Mouse (Mus musculus): ENCODE results near the gene Helz2. TPM values are rescaled to one million over a fixed set of nuclear protein-coding genes. Genes with fewer than 3 reads are reported as not detected.

The Helz2 gene
- polyA plus RNA-seq, 1 experiment, result 1.4 TPM

DNA sequence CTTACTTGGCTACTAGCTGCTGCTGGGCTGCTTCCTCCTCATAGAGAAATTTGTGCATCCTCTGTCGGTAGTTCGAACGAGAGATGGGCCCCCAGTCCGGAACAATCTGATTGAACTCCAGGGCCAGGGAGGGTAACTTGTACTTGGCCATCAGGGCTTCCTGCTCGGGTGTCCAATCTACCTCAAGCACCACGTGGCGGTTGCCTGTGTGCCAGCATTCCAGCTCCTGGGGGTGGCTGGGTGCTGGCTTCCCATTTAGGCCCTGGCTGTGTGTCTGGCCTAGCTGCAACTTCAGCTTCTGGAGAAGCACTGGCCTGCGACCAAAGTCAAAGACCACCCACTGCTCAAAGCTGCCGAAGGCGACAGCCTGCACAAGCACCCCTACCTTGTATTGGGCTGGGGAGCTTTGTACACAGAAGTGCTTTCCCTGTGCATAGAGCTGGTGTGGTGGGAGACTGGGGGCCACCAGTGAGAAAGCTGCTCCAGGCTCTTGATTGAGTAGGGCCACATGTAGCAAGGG, 3.7 kb downstream of the Helz2 start:
- Histone ChIP-seq H3K36me3 (ENCODE audit: control insufficient read depth, insufficient read depth, low read length) (no peaks in the 10 kb centered on the region), H3K4me1 (ENCODE audit: control insufficient read depth, insufficient read depth, low read length) (no peaks in the 10 kb centered on the region), H3K27me3 (ENCODE audit: control insufficient read depth, insufficient read depth, low read length) (no peaks in the 10 kb centered on the region), H3K27ac (ENCODE audit: control insufficient read depth, insufficient read depth, low read depth, low read length) (no peak overlapping the region), H3K4me3 (ENCODE audit: control insufficient read depth, low read depth, low read length) (no peak overlapping the region)
- TF ChIP-seq CTCF (IDR thresholded peaks at IDR 0.05; ENCODE audit: control insufficient read depth, insufficient read depth, insufficient replicate concordance, low read depth, low read length), result no peak
- no peak for TF ChIP-seq POLR2A (IDR thresholded peaks at IDR 0.05; ENCODE audit: control insufficient read depth, low read depth, low read length)

- TF ChIP-seq POLR2A (IDR thresholded peaks at IDR 0.05; ENCODE audit: control insufficient read depth, low read depth, low read length) (no peak), CTCF (IDR thresholded peaks at IDR 0.05; ENCODE audit: control insufficient read depth, insufficient read depth, insufficient replicate concordance, low read depth, low read length) (0 out of 2 replicates have a peak, but pooled peaks have one; percentile 9)
These were observed 4.4 kb downstream of the Helz2 start for GRCm38 (mm10) chr2:181237251-181238014.

GRCm38 (mm10) chr2:181235681-181236566, 5.9 kb downstream of the Helz2 start:
- TF ChIP-seq POLR2A (IDR thresholded peaks at IDR 0.05; ENCODE audit: control insufficient read depth, low read depth, low read length), result no peak
- TF ChIP-seq CTCF (IDR thresholded peaks at IDR 0.05; ENCODE audit: control insufficient read depth, insufficient read depth, insufficient replicate concordance, low read depth, low read length), result no peak

More at GRCm38 (mm10) chr2:181237251-181238014, 4.4 kb downstream of the Helz2 start:
- Histone ChIP-seq H3K4me3 (ENCODE audit: control insufficient read depth, low read depth, low read length) (no peak overlapping the region), H3K27ac (ENCODE audit: control insufficient read depth, insufficient read depth, low read depth, low read length) (no peak overlapping the region), H3K36me3 (ENCODE audit: control insufficient read depth, insufficient read depth, low read length) (no peaks in the 10 kb centered on the region), H3K27me3 (ENCODE audit: control insufficient read depth, insufficient read depth, low read length) (no peaks in the 10 kb centered on the region), H3K4me1 (ENCODE audit: control insufficient read depth, insufficient read depth, low read length) (no peaks in the 10 kb centered on the region)

GRCm38 (mm10) chr2:181234680-181235079, 7.1 kb downstream of the Helz2 start:
- H3K4me3 ChIP-seq (ENCODE audit: control insufficient read depth, low read depth, low read length), result no peak overlapping the region

More at GRCm38 (mm10) chr2:181235681-181236566, 5.9 kb downstream of the Helz2 start:
- H3K4me1 ChIP-seq (ENCODE audit: control insufficient read depth, insufficient read depth, low read length), result peaks cover 1% of the 10 kb centered on the region; the same call in 1 of the 2 replicates
- no peak overlapping the region for H3K4me3 ChIP-seq (ENCODE audit: control insufficient read depth, low read depth, low read length)
- H3K27me3 ChIP-seq (ENCODE audit: control insufficient read depth, insufficient read depth, low read length), result no peaks in the 10 kb centered on the region
- H3K27ac ChIP-seq (ENCODE audit: control insufficient read depth, insufficient read depth, low read depth, low read length), result no peak overlapping the region
- no peaks in the 10 kb centered on the region for H3K36me3 ChIP-seq (ENCODE audit: control insufficient read depth, insufficient read depth, low read length)

DNA sequence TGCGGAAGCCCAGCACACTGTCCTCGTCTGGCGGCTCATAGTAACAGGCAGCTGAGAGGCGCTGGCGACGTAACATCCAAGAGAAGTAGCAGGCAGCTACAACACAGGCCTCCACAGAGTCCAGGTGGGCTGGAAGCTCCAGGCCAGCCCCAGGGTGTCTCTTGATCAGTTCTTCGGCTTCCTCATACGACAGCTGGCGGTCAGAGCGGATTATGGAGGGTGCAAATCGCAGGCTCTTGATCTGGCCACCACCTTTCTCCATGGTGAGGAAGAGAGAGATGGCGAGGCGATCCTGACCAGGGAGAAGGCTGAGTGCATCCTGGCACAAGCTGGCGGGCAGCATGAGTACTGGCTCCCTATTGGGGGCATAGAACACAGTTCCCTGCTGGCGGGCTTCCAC, 8.4 kb downstream of the Helz2 start:
- H3K4me1 ChIP-seq (ENCODE audit: control insufficient read depth, insufficient read depth, low read length), result peaks cover 2% of the 10 kb centered on the region; the same call in 1 of the 2 replicates
- H3K36me3 ChIP-seq (ENCODE audit: control insufficient read depth, insufficient read depth, low read length), result no peaks in the 10 kb centered on the region
- TF ChIP-seq CTCF (IDR thresholded peaks at IDR 0.05; ENCODE audit: control insufficient read depth, insufficient read depth, insufficient replicate concordance, low read depth, low read length) (no peak), POLR2A (IDR thresholded peaks at IDR 0.05; ENCODE audit: control insufficient read depth, low read depth, low read length) (no peak)
- H3K4me3 ChIP-seq (ENCODE audit: control insufficient read depth, low read depth, low read length), result no peak overlapping the region
- no peaks in the 10 kb centered on the region for H3K27me3 ChIP-seq (ENCODE audit: control insufficient read depth, insufficient read depth, low read length)
- H3K27ac ChIP-seq (ENCODE audit: control insufficient read depth, insufficient read depth, low read depth, low read length), result no peak overlapping the region

More at GRCm38 (mm10) chr2:181234680-181235079, 7.1 kb downstream of the Helz2 start:
- Histone ChIP-seq H3K4me1 (ENCODE audit: control insufficient read depth, insufficient read depth, low read length) (peaks cover 2% of the 10 kb centered on the region; the same call in 1 of the 2 replicates), H3K27ac (ENCODE audit: control insufficient read depth, insufficient read depth, low read depth, low read length) (no peak overlapping the region), H3K27me3 (ENCODE audit: control insufficient read depth, insufficient read depth, low read length) (no peaks in the 10 kb centered on the region), H3K36me3 (ENCODE audit: control insufficient read depth, insufficient read depth, low read length) (no peaks in the 10 kb centered on the region)
- TF ChIP-seq CTCF (IDR thresholded peaks at IDR 0.05; ENCODE audit: control insufficient read depth, insufficient read depth, insufficient replicate concordance, low read depth, low read length) (no peak), POLR2A (IDR thresholded peaks at IDR 0.05; ENCODE audit: control insufficient read depth, low read depth, low read length) (no peak)

GRCm38 (mm10) chr2:181231171-181231570, 10.7 kb downstream of the Helz2 start:
- Histone ChIP-seq H3K36me3 (ENCODE audit: control insufficient read depth, insufficient read depth, low read length) (no peaks in the 10 kb centered on the region), H3K27me3 (ENCODE audit: control insufficient read depth, insufficient read depth, low read length) (no peaks in the 10 kb centered on the region), H3K4me1 (ENCODE audit: control insufficient read depth, insufficient read depth, low read length) (peaks cover 2% of the 10 kb centered on the region; the same call in 1 of the 2 replicates), H3K4me3 (ENCODE audit: control insufficient read depth, low read depth, low read length) (no peak overlapping the region), H3K27ac (ENCODE audit: control insufficient read depth, insufficient read depth, low read depth, low read length) (no peak overlapping the region)
- TF ChIP-seq CTCF (IDR thresholded peaks at IDR 0.05; ENCODE audit: control insufficient read depth, insufficient read depth, insufficient replicate concordance, low read depth, low read length) (no peak), POLR2A (IDR thresholded peaks at IDR 0.05; ENCODE audit: control insufficient read depth, low read depth, low read length) (no peak)

Data from testis, adult 2 months (tissue).